Mouse (Mus musculus) intestine, embryonic 14.5 days (tissue): ENCODE measurements around the gene 1600014C10Rik. TPM values are rescaled to one million over a fixed set of nuclear protein-coding genes. Genes with fewer than 3 reads are reported as not detected.

Experiments used
- ATAC-seq: fragments of 200-750 bp; cut with Nextera tagmentation; replicated peaks from 2 replicates; pipeline ENCODE4 v1.8.0; 2017; ENCODE audit warnings: low read depth, moderate number of reproducible peaks, moderate TSS enrichment, moderate library complexity; ENCODE audit not compliant: low FRiP score, low TSS enrichment
- DNase-seq: peaks from one replicate; pipeline ENCODE4 v3.0.0-alpha.2; 2018; ENCODE audit warnings: low spot score
- H3K27ac ChIP-seq: fragments of 300-500 bp; sonication (generic); 2 replicates; pipeline ENCODE4 v1.5.1; 2014; ENCODE audit warnings: low read depth, mild to moderate bottlenecking, control low read depth
- H3K27me3 ChIP-seq: fragments of 300-500 bp; sonication (generic); replicated peaks from 2 replicates; pipeline ENCODE4 v1.6.1; 2014; ENCODE audit warnings: low read length, control low read depth; ENCODE audit not compliant: control insufficient read depth, insufficient read depth
- H3K36me3 ChIP-seq: fragments of 300-500 bp; sonication (generic); 2 replicates; pipeline ENCODE4 v1.6.1; 2014; ENCODE audit warnings: low read length, control low read depth; ENCODE audit not compliant: control insufficient read depth, insufficient read depth
- H3K4me1 ChIP-seq: fragments of 300-500 bp; sonication (generic); replicated peaks from 2 replicates; pipeline ENCODE4 v1.6.1; 2014; ENCODE audit warnings: low read length, control low read depth, mixed read lengths; ENCODE audit not compliant: control insufficient read depth, insufficient read depth
- H3K4me2 ChIP-seq: fragments of 300-500 bp; sonication (generic); 2 replicates; pipeline ENCODE4 v1.6.1; 2014; ENCODE audit warnings: low read length
- H3K4me3 ChIP-seq: fragments of 300-500 bp; sonication (generic); 2 replicates; pipeline ENCODE4 v1.5.1; 2014; ENCODE audit warnings: low read depth, low read length, control low read depth, mixed read lengths
- H3K9ac ChIP-seq: fragments of 300-500 bp; sonication (generic); 2 replicates; pipeline ENCODE4 v1.6.1; 2014; ENCODE audit warnings: mild to moderate bottlenecking, low read length
- H3K9me3 ChIP-seq: fragments of 300-500 bp; sonication (generic); 2 replicates; pipeline ENCODE4 v1.6.1; 2016; ENCODE audit warnings: low read length, control low read depth; ENCODE audit not compliant: control insufficient read depth
- WGBS: fragments of 180-500 bp; shearing (Covaris S2); extraction: QIAGEN DNeasy Blood & Tissue Kit; methylation state at CpG from one replicate; pipeline ENCODE4 v1.1.7; 2014; 5-methylcytosine and 5-hydroxymethylcytosine counted together
- polyA plus RNA-seq: library from polyadenylated mRNA; unstranded; fragments of >200 nt; fragmentation: Nextera tagmentation; extraction: Ambion mirVana; gene quantifications from 2 replicates; pipeline ENCODE4 v1.2.1, GENCODE M21; 2014

1600014C10Rik gene
- polyA plus RNA-seq, 1 experiment from 2014 or later = 13.7 TPM

GRCm38 (mm10) chr7:38188281-38189075, 5.5 kb downstream of the 1600014C10Rik start:
- no peaks in the 10 kb centered on the region for H3K36me3 ChIP-seq
- H3K27me3 ChIP-seq = no peaks in the 10 kb centered on the region
- H3K4me1 ChIP-seq = peaks cover 5% of the 10 kb centered on the region
- H3K4me2 ChIP-seq = no peak overlapping the region
- WGBS = 90% methylated on average over 8 of the region's 8 CpGs
- ATAC-seq = no peak
- H3K9ac ChIP-seq = no peak overlapping the region
- H3K27ac ChIP-seq = no peak overlapping the region
- 0 out of 2 replicates have a peak, but pooled peaks cover 3% of the 10 kb centered on the region for H3K9me3 ChIP-seq
- no peak for DNase-seq
- H3K4me3 ChIP-seq = no peak overlapping the region

DNA sequence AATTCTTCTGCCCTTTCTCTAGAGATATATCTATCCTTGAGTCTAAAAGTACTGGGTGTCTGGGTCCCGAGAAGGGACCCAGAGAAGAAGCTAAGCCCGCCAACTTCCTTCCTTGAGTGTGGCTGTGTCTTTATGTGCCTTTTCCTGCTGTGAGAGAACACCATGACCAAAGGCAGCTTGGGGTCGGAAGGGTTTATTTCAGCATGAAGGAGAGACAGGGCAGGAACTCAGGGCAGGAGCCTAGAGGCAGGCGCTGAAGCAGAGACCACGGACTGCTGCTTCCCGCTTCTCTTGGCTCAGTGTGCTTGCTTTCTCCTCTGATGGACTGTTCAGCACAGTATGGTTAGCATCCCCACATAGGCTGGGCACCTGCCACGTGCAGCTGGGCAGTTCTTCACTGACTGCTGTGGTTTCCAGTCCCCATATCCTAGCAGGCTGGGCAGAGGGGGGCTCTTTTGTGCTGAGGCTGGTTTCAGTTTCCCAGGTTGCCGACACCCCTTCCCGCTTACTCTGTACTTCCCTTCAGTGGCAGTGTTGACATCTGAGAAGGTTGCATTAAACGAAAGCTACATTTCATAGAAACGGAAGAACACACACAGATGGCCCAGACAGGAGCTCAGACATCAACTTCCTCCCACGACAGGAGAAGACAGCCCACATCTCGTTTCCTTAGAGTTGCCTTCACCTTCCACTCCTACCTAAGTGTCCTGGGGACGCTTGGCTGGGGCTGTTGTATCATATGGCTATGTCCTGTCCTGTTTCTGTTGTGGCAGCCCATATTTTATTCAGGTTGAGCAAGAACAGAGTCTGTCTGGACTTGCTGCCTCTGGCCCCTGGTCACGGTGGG, 6.3 kb downstream of the 1600014C10Rik start:
- ATAC-seq (no peak), DNase-seq (no peak)
- 75% methylated on average over 15 of the region's 15 CpGs for WGBS
- H3K9me3 ChIP-seq = 0 out of 2 replicates have a peak, but pooled peaks cover 3% of the 10 kb centered on the region
- no peak overlapping the region for H3K4me3 ChIP-seq
- H3K27me3 ChIP-seq = no peaks in the 10 kb centered on the region
- H3K4me1 ChIP-seq = peaks cover under 1% of the 10 kb centered on the region; the same call in 1 of the 2 replicates
- H3K4me2 ChIP-seq = no peak overlapping the region
- no peak overlapping the region for H3K9ac ChIP-seq
- no peaks in the 10 kb centered on the region for H3K36me3 ChIP-seq
- H3K27ac ChIP-seq = no peak overlapping the region

DNA sequence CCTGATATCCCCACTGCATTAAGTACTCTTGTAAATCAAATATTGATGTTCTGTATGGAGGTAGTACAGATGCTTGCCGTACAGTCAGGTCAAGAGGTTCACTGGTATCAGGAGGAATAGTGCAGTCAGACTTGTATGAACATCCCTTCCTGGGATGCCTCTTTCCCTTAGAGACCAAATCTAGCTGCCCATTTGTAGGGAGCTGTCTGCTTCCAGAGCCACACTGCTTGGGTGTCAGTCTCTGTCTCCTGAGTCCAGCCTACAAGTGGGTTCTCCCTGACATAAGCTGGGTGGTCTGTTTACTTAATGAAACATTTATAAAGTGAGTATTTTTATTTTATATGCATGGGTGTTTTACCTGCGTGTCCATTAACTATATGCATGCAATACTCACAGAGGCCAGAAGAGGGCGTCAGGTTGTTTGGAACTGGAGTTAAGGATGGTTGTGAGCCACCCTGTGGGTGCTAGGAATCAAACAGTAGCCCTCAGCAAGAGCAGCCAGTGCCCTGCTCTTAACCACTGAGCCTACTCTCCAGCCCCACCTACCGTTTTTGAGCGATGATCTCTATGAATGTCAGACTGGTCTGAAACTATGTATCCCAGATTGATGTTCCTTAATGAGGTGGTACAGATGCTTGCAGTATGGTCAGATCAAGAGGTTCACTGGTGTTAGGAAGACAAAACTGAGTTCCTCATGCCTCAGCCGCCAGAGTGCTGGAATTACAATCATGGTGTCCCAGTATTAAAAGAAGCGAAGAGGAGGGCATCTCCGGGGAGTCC, 7.2 kb downstream of the 1600014C10Rik start:
- no peak for ATAC-seq
- DNase-seq = no peak
- Histone ChIP-seq H3K4me2 (no peak overlapping the region), H3K4me1 (no peaks in the 10 kb centered on the region), H3K4me3 (no peak overlapping the region), H3K27me3 (no peaks in the 10 kb centered on the region), H3K9me3 (0 out of 2 replicates have a peak, but pooled peaks cover 3% of the 10 kb centered on the region), H3K9ac (no peak overlapping the region), H3K27ac (no peak overlapping the region), H3K36me3 (no peaks in the 10 kb centered on the region)
- WGBS = 91% methylated on average over 8 of the region's 8 CpGs

- Histone ChIP-seq H3K27me3 (no peaks in the 10 kb centered on the region), H3K4me1 (no peaks in the 10 kb centered on the region), H3K9ac (no peak overlapping the region), H3K4me2 (no peak overlapping the region), H3K9me3 (0 out of 2 replicates have a peak, but pooled peaks cover 3% of the 10 kb centered on the region), H3K27ac (no peak overlapping the region), H3K36me3 (no peaks in the 10 kb centered on the region), H3K4me3 (no peak overlapping the region)
- 70% methylated on average over 8 of the region's 8 CpGs for WGBS
- ATAC-seq = no peak
- DNase-seq = no peak
These were observed 8.1 kb downstream of the 1600014C10Rik start for GRCm38 (mm10) chr7:38191146-38191545.

- no peak overlapping the region for H3K27ac ChIP-seq
- ATAC-seq (no peak), DNase-seq (no peak)
- H3K9ac ChIP-seq = no peak overlapping the region
- 55% methylated on average over 10 of the region's 10 CpGs for WGBS
- H3K36me3 ChIP-seq = no peaks in the 10 kb centered on the region
- H3K9me3 ChIP-seq = 0 out of 2 replicates have a peak, but pooled peaks cover 3% of the 10 kb centered on the region
- H3K4me3 ChIP-seq = no peak overlapping the region
- H3K4me2 ChIP-seq = no peak overlapping the region
- H3K27me3 ChIP-seq = no peaks in the 10 kb centered on the region
- no peaks in the 10 kb centered on the region for H3K4me1 ChIP-seq
These were observed 8.6 kb downstream of the 1600014C10Rik start for GRCm38 (mm10) chr7:38191571-38191970.

- no peaks in the 10 kb centered on the region for H3K36me3 ChIP-seq
- WGBS = 66% methylated on average over 8 of the region's 8 CpGs
- no peak overlapping the region for H3K27ac ChIP-seq
- no peak for ATAC-seq
- no peaks in the 10 kb centered on the region for H3K4me1 ChIP-seq
- no peak for DNase-seq
- no peaks in the 10 kb centered on the region for H3K27me3 ChIP-seq
- H3K9me3 ChIP-seq = no peaks in the 10 kb centered on the region
- peak overlapping the region; percentile 47; the same call in 1 of the 2 replicates for H3K4me2 ChIP-seq
- H3K9ac ChIP-seq = no peak overlapping the region
- H3K4me3 ChIP-seq = no peak overlapping the region
These were observed 17.0 kb downstream of the 1600014C10Rik start for GRCm38 (mm10) chr7:38199907-38200605.

GRCm38 (mm10) chr7:38200606-38201289, 17.7 kb downstream of the 1600014C10Rik start:
- ATAC-seq = peak; percentile 91
- Histone ChIP-seq H3K4me3 (no peak overlapping the region), H3K9me3 (no peaks in the 10 kb centered on the region), H3K27me3 (no peaks in the 10 kb centered on the region), H3K9ac (no peak overlapping the region), H3K36me3 (no peaks in the 10 kb centered on the region), H3K4me2 (peak overlapping the region; percentile 47), H3K27ac (no peak overlapping the region), H3K4me1 (no peaks in the 10 kb centered on the region)
- WGBS = 2% methylated on average over 28 of the region's 28 CpGs
- DNase-seq = peak; percentile 96
